Mouse (Mus musculus): ENCODE measurements around the gene Dusp5. TPM values are rescaled to one million over a fixed set of nuclear protein-coding genes. Genes with fewer than 3 reads are reported as not detected.

Dusp5 gene
- polyA plus RNA-seq, 1 experiment = 46.7 TPM

GRCm38 (mm10) chr19:53547597-53547996 lies 18.7 kb downstream of the Dusp5 start:
- no peak overlapping the region for H3K4me3 ChIP-seq (ENCODE audit: control insufficient read depth, insufficient read depth, low read length)
- 23% methylated on average over 8 of the region's 8 CpGs for WGBS
- peaks cover 14% of the 10 kb centered on the region for H3K4me1 ChIP-seq (replicated peaks; ENCODE audit: control insufficient read depth, insufficient read depth, low read length)
- H3K27me3 ChIP-seq (ENCODE audit: control insufficient read depth, insufficient read depth, low read length) = no peaks in the 10 kb centered on the region
- peaks cover 8% of the 10 kb centered on the region for H3K36me3 ChIP-seq (ENCODE audit: control insufficient read depth, insufficient read depth, low read length)
- DNase-seq = no peak
- TF ChIP-seq POLR2A (IDR thresholded peaks at IDR 0.05; ENCODE audit: control insufficient read depth, extremely low read depth, insufficient read depth, low read length, poor library complexity) (no peak), CTCF (IDR thresholded peaks at IDR 0.05; ENCODE audit: borderline replicate concordance, control insufficient read depth, extremely low read depth, insufficient read depth, low read length, poor library complexity) (no peak)
- H3K27ac ChIP-seq (ENCODE audit: control insufficient read depth, insufficient read depth, low read length) = no peak overlapping the region

GRCm38 (mm10) chr19:53550972-53551371 lies 22.1 kb downstream of the Dusp5 start:
- no peak for TF ChIP-seq POLR2A (IDR thresholded peaks at IDR 0.05; ENCODE audit: control insufficient read depth, extremely low read depth, insufficient read depth, low read length, poor library complexity)
- TF ChIP-seq CTCF (IDR thresholded peaks at IDR 0.05; ENCODE audit: borderline replicate concordance, control insufficient read depth, extremely low read depth, insufficient read depth, low read length, poor library complexity) = no peak
- Histone ChIP-seq H3K4me1 (replicated peaks; ENCODE audit: control insufficient read depth, insufficient read depth, low read length) (peaks cover 16% of the 10 kb centered on the region), H3K27me3 (ENCODE audit: control insufficient read depth, insufficient read depth, low read length) (no peaks in the 10 kb centered on the region), H3K27ac (ENCODE audit: control insufficient read depth, insufficient read depth, low read length) (no peak overlapping the region), H3K4me3 (ENCODE audit: control insufficient read depth, insufficient read depth, low read length) (no peak overlapping the region), H3K36me3 (ENCODE audit: control insufficient read depth, insufficient read depth, low read length) (no peaks in the 10 kb centered on the region)
- WGBS = 94% methylated on average over 12 of the region's 12 CpGs
- no peak for DNase-seq

GRCm38 (mm10) chr19:53552216-53552786 lies 23.4 kb downstream of the Dusp5 start:
- no peaks in the 10 kb centered on the region for H3K36me3 ChIP-seq (ENCODE audit: control insufficient read depth, insufficient read depth, low read length)
- TF ChIP-seq CTCF (IDR thresholded peaks at IDR 0.05; ENCODE audit: borderline replicate concordance, control insufficient read depth, extremely low read depth, insufficient read depth, low read length, poor library complexity) = no peak
- TF ChIP-seq POLR2A (IDR thresholded peaks at IDR 0.05; ENCODE audit: control insufficient read depth, extremely low read depth, insufficient read depth, low read length, poor library complexity) = no peak
- DNase-seq = no peak
- no peak overlapping the region for H3K4me3 ChIP-seq (ENCODE audit: control insufficient read depth, insufficient read depth, low read length)
- H3K4me1 ChIP-seq (replicated peaks; ENCODE audit: control insufficient read depth, insufficient read depth, low read length) = peaks cover 21% of the 10 kb centered on the region
- no peaks in the 10 kb centered on the region for H3K27me3 ChIP-seq (ENCODE audit: control insufficient read depth, insufficient read depth, low read length)
- no peak overlapping the region for H3K27ac ChIP-seq (ENCODE audit: control insufficient read depth, insufficient read depth, low read length)
- WGBS = 90% methylated on average over 10 of the region's 10 CpGs

GRCm38 (mm10) chr19:53552795-53553194 lies 23.9 kb downstream of the Dusp5 start:
- no peak for DNase-seq
- TF ChIP-seq POLR2A (IDR thresholded peaks at IDR 0.05; ENCODE audit: control insufficient read depth, extremely low read depth, insufficient read depth, low read length, poor library complexity) (no peak), CTCF (IDR thresholded peaks at IDR 0.05; ENCODE audit: borderline replicate concordance, control insufficient read depth, extremely low read depth, insufficient read depth, low read length, poor library complexity) (no peak)
- Histone ChIP-seq H3K4me3 (ENCODE audit: control insufficient read depth, insufficient read depth, low read length) (no peak overlapping the region), H3K4me1 (replicated peaks; ENCODE audit: control insufficient read depth, insufficient read depth, low read length) (peaks cover 21% of the 10 kb centered on the region), H3K27me3 (ENCODE audit: control insufficient read depth, insufficient read depth, low read length) (no peaks in the 10 kb centered on the region), H3K36me3 (ENCODE audit: control insufficient read depth, insufficient read depth, low read length) (no peaks in the 10 kb centered on the region), H3K27ac (ENCODE audit: control insufficient read depth, insufficient read depth, low read length) (no peak overlapping the region)
- 76% methylated on average over 6 of the region's 6 CpGs for WGBS

GRCm38 (mm10) chr19:53554402-53554801 lies 25.5 kb downstream of the Dusp5 start:
- Histone ChIP-seq H3K4me3 (ENCODE audit: control insufficient read depth, insufficient read depth, low read length) (no peak overlapping the region), H3K27me3 (ENCODE audit: control insufficient read depth, insufficient read depth, low read length) (no peaks in the 10 kb centered on the region), H3K4me1 (replicated peaks; ENCODE audit: control insufficient read depth, insufficient read depth, low read length) (peaks cover 21% of the 10 kb centered on the region), H3K36me3 (ENCODE audit: control insufficient read depth, insufficient read depth, low read length) (no peaks in the 10 kb centered on the region), H3K27ac (ENCODE audit: control insufficient read depth, insufficient read depth, low read length) (no peak overlapping the region)
- no peak for TF ChIP-seq POLR2A (IDR thresholded peaks at IDR 0.05; ENCODE audit: control insufficient read depth, extremely low read depth, insufficient read depth, low read length, poor library complexity)
- 89% methylated on average over 11 of the region's 11 CpGs for WGBS
- no peak for DNase-seq

- Histone ChIP-seq H3K4me1 (replicated peaks; ENCODE audit: control insufficient read depth, insufficient read depth, low read length) (peaks cover 21% of the 10 kb centered on the region), H3K27me3 (ENCODE audit: control insufficient read depth, insufficient read depth, low read length) (no peaks in the 10 kb centered on the region), H3K36me3 (ENCODE audit: control insufficient read depth, insufficient read depth, low read length) (no peaks in the 10 kb centered on the region), H3K4me3 (ENCODE audit: control insufficient read depth, insufficient read depth, low read length) (no peak overlapping the region), H3K27ac (ENCODE audit: control insufficient read depth, insufficient read depth, low read length) (no peak overlapping the region)
- DNase-seq = no peak
- 64% methylated on average over 5 of the region's 5 CpGs for whole genome bisulfite sequencing
- TF ChIP-seq POLR2A (IDR thresholded peaks at IDR 0.05; ENCODE audit: control insufficient read depth, extremely low read depth, insufficient read depth, low read length, poor library complexity) = no peak
- TF ChIP-seq CTCF (IDR thresholded peaks at IDR 0.05; ENCODE audit: borderline replicate concordance, control insufficient read depth, extremely low read depth, insufficient read depth, low read length, poor library complexity) = no peak
These were observed 26.2 kb downstream of the Dusp5 start for GRCm38 (mm10) chr19:53554981-53555616.

Measured in thymus, adult 2 months (tissue).